Mouse (Mus musculus) thymus, adult 18-20 months (tissue): ENCODE measurements around the gene Csmd2.

Experiments
- DNase-seq, 2 experiments: peaks; one replicate each; pipeline ENCODE4 v3.0.0; 2022; ENCODE audit warnings: mixed read lengths in 2 of 2

Gene Csmd2

GRCm38 (mm10) chr4:128365851-128366250, 378.2 kb downstream of the Csmd2 start:
- no peak for DNase-seq

DNA sequence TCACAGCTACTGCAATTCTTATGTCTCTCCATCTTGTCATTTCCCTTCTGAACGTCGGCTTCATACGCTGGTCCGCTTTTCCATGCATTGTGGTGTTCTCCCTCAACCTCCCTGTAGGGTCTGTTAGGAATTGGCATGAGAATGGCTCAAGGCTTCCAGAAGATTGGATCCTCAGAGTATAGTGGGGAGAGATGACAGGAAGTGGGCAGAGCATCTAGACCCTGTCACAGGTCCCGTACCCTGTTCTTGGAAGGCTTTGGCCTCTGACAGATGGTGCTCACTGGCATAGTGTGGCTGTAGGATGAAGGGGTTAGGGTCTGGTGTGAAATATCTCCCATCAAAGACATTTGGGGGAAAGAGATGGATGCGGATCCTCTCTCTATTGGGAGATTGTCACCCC, 380.4 kb downstream of the Csmd2 start:
- no peak for DNase-seq

DNA sequence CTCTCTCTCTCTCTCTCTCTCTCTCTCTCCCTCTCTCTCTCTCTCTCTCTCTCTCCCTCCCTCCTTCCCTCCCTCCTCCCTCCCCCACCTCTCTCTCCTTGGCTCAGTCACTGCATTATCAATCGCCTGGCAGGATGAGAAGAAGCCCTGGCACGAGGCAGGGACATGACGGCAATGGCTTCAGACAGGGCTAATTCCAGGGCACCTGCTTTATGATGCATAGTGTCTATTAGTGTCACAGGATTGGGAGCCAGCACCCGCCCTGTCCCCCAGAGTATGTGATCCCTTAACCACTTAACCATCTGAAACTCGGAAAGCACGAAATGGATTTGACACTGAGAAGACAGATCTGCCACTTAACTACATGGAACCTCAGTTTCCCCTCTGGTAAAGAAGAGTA, 384.1 kb downstream of the Csmd2 start:
- DNase-seq, result no peak

GRCm38 (mm10) chr4:128373196-128373595, 385.5 kb downstream of the Csmd2 start:
- no peak for DNase-seq

- DNase-seq, result no peak
Measured at GRCm38 (mm10) chr4:128374051-128374450, 386.4 kb downstream of the Csmd2 start.

- no peak for DNase-seq
Measured at GRCm38 (mm10) chr4:128378946-128379345, 391.3 kb downstream of the Csmd2 start.

- DNase-seq, result no peak
Measured at GRCm38 (mm10) chr4:128381331-128381730, 393.7 kb downstream of the Csmd2 start.

DNA sequence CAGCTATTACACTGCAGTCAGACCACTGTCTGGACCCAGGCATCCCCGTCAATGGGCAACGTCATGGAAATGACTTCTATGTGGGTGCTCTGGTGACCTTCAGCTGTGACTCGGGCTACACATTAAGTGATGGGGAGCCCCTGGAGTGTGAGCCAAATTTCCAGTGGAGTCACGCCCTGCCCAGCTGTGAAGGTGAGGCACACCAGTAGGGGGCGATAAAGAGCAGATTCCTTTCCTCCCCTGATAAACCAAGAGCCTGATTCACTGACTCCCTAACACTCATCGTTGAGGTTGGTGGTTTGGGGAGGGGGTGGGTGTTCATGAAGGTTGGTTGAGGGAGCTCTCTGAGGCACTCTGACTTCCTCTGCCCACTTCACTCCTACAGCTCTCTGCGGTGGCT, 396.1 kb downstream of the Csmd2 start:
- DNase-seq, result no peak

- DNase-seq, result no peak
Measured at GRCm38 (mm10) chr4:128391484-128391883, 403.8 kb downstream of the Csmd2 start.

DNA sequence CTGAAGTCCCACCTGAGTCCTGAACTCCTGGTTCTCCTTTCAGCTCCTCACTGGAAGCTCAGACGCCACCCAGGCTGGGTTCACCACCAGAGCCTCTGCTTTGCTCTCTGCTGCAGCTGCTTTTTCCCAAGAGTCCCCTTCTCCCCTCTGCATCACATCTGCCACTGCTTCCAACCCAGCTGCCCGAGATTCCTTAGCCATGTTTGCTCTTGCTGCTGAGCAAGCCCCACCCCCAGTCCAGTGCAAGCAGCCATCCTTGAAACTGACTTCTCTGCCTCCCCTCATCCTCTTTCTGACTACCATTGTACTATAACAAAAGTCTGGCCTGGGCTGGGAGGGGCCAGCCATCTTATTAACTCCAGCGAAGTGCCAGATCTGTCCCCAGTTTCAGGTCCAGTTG, 404.6 kb downstream of the Csmd2 start:
- no peak for DNase-seq

GRCm38 (mm10) chr4:128393864-128394263, 406.2 kb downstream of the Csmd2 start:
- DNase-seq, result no peak

DNA sequence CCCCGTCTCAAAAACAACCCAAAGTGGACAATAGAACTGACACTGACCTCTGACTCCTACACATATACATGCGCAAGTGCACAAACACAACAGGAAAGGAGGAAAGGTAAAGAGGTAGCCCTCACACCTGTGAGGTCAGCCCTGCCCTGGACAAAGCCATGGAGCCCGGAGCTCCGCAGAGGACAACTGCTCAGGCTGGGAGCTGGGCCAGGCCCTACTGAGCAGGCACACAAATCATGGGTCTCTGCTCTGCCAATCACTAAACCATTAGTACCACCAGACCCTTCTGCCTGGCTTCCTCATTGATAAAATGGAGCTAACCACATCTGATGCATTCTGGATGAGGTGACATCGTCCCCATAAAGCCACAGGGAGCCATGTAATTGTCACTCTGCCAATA, 409.0 kb downstream of the Csmd2 start:
- no peak for DNase-seq

- no peak for DNase-seq
Measured at GRCm38 (mm10) chr4:128397804-128398203, 410.1 kb downstream of the Csmd2 start.

- no peak for DNase-seq
Measured at GRCm38 (mm10) chr4:128398948-128399347, 411.3 kb downstream of the Csmd2 start.

DNA sequence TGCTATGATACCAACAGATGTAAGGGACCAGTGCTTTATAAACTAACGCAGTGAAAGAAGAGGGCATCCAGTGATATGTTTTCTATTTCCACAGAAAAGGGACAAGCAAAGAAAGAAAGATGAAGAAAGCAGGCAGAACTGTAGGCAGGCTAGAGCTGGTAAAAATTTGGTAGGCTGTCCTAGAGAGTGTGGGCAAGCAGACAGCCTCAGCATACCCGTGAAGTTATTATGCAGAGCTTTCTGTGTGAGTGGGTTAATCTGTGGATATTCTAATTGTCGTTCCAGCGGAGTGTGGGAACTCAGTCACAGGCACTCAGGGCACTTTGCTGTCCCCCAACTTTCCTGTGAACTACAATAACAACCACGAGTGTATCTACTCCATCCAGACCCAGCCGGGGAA, 412.4 kb downstream of the Csmd2 start:
- no peak for DNase-seq

GRCm38 (mm10) chr4:128401591-128401990, 413.9 kb downstream of the Csmd2 start:
- no peak for DNase-seq

GRCm38 (mm10) chr4:128402706-128403105, 415.0 kb downstream of the Csmd2 start:
- no peak for DNase-seq

GRCm38 (mm10) chr4:128405576-128405975, 417.9 kb downstream of the Csmd2 start:
- no peak for DNase-seq

GRCm38 (mm10) chr4:128407084-128407845, 419.6 kb downstream of the Csmd2 start:
- no peak for DNase-seq

- DNase-seq, result no peak
Measured at GRCm38 (mm10) chr4:128411941-128412630, 424.4 kb downstream of the Csmd2 start.

DNA sequence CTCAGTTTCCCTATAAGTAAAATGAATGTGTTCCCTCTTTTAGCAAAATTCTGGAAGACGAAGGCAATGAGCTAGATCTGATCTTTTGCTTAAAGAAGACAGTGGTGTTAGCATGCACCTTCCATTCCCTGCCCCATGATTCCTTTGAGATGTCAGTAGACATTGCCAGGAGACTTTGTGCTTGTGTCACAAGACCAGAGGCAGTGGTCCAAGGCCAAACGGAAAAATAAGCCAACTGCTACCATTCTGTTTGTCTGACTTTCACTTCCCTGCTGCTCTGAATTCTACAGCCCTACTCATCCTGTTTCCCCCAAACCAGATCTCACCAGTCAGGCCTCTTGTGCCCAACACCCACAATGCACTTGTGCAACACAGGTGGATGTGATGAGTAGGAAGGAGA, 427.1 kb downstream of the Csmd2 start:
- no peak for DNase-seq

DNA sequence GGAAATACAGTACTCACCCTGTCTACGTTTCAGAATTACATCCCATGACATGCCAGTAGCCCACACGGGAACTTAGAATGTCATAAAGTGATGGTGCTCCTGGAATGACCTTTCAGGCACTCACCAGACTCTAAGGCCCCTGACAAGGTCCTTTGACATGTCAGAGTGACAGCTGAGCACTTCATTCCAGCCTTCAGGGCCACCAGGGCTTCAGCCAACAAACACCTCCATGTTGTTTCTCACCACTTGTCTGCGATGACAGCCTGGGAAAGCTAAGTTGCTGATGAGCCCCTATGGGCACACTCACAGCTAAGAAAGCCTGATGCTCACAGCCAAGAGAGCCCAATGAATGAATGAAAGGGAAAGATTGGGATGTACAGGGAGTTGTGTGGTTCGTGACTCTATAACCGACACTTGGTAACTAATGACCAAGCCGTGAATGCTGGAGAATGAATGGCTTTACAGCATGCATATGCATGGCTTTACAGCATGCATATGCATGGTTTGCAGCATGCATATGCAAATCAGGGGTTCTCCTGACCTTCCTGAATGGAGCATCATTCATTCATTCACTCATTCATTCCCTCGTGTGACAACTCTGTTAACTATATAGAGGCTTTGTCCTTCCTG, 432.4 kb downstream of the Csmd2 start:
- DNase-seq, result no peak

- DNase-seq, result no peak
Measured at GRCm38 (mm10) chr4:128422486-128422885, 434.8 kb downstream of the Csmd2 start.

GRCm38 (mm10) chr4:128425339-128425738, 437.7 kb downstream of the Csmd2 start:
- DNase-seq, result no peak
